Mouse (Mus musculus): ENCODE results near the gene Hoxd12. TPM values are rescaled to one million over a fixed set of nuclear protein-coding genes. Genes with fewer than 3 reads are reported as not detected.

Hoxd12 gene
- polyA plus RNA-seq, 1 experiment from 2014 or later, result not detected

GRCm38 (mm10) chr2:74694066-74694465 is 19.3 kb downstream of the Hoxd12 start:
- WGBS, result 2% methylated on average over 16 of the region's 16 CpGs
- Histone ChIP-seq H3K36me3 (ENCODE audit: control insufficient read depth, insufficient read depth, low read length) (no peaks in the 10 kb centered on the region), H3K4me2 (replicated peaks; ENCODE audit: low read depth, low read length) (no peak overlapping the region), H3K4me3 (ENCODE audit: low read depth, low read length) (no peak overlapping the region), H3K4me1 (ENCODE audit: control insufficient read depth, insufficient read depth, low read length) (no peaks in the 10 kb centered on the region), H3K9ac (replicated peaks; ENCODE audit: low read depth, low read length) (no peak overlapping the region), H3K27me3 (ENCODE audit: control insufficient read depth, insufficient read depth, low read length) (peaks cover 72% of the 10 kb centered on the region), H3K27ac (ENCODE audit: low read length) (no peak overlapping the region), H3K9me3 (ENCODE audit: control insufficient read depth, low read depth, low read length) (no peaks in the 10 kb centered on the region)
- ATAC-seq (ENCODE audit: insufficient number of reproducible peaks, insufficient read depth, low FRiP score, low read depth), result no peak

GRCm38 (mm10) chr2:74695383-74695782 is 20.6 kb downstream of the Hoxd12 start:
- no peak overlapping the region for H3K4me3 ChIP-seq (ENCODE audit: low read depth, low read length)
- ATAC-seq (ENCODE audit: insufficient number of reproducible peaks, insufficient read depth, low FRiP score, low read depth), result no peak
- no peak overlapping the region for H3K4me2 ChIP-seq (replicated peaks; ENCODE audit: low read depth, low read length)
- no peaks in the 10 kb centered on the region for H3K36me3 ChIP-seq (ENCODE audit: control insufficient read depth, insufficient read depth, low read length)
- H3K27ac ChIP-seq (ENCODE audit: low read length), result no peak overlapping the region
- no peaks in the 10 kb centered on the region for H3K4me1 ChIP-seq (ENCODE audit: control insufficient read depth, insufficient read depth, low read length)
- 6% methylated on average over 1 of the region's 1 CpGs for WGBS
- H3K9me3 ChIP-seq (ENCODE audit: control insufficient read depth, low read depth, low read length), result no peaks in the 10 kb centered on the region
- no peak overlapping the region for H3K9ac ChIP-seq (replicated peaks; ENCODE audit: low read depth, low read length)
- peaks cover 71% of the 10 kb centered on the region for H3K27me3 ChIP-seq (ENCODE audit: control insufficient read depth, insufficient read depth, low read length)

GRCm38 (mm10) chr2:74695813-74696430 is 21.1 kb downstream of the Hoxd12 start:
- Histone ChIP-seq H3K4me3 (ENCODE audit: low read depth, low read length) (no peak overlapping the region), H3K27me3 (ENCODE audit: control insufficient read depth, insufficient read depth, low read length) (peaks cover 76% of the 10 kb centered on the region), H3K27ac (ENCODE audit: low read length) (no peak overlapping the region), H3K36me3 (ENCODE audit: control insufficient read depth, insufficient read depth, low read length) (no peaks in the 10 kb centered on the region), H3K4me1 (ENCODE audit: control insufficient read depth, insufficient read depth, low read length) (no peaks in the 10 kb centered on the region), H3K9ac (replicated peaks; ENCODE audit: low read depth, low read length) (no peak overlapping the region), H3K4me2 (replicated peaks; ENCODE audit: low read depth, low read length) (no peak overlapping the region), H3K9me3 (ENCODE audit: control insufficient read depth, low read depth, low read length) (no peaks in the 10 kb centered on the region)
- ATAC-seq (ENCODE audit: insufficient number of reproducible peaks, insufficient read depth, low FRiP score, low read depth), result no peak
- 2% methylated on average over 7 of the region's 7 CpGs for WGBS

- H3K27me3 ChIP-seq (ENCODE audit: control insufficient read depth, insufficient read depth, low read length), result peaks cover 73% of the 10 kb centered on the region
- no peak for ATAC-seq (ENCODE audit: insufficient number of reproducible peaks, insufficient read depth, low FRiP score, low read depth)
- H3K4me2 ChIP-seq (replicated peaks; ENCODE audit: low read depth, low read length), result no peak overlapping the region
- H3K9ac ChIP-seq (replicated peaks; ENCODE audit: low read depth, low read length), result no peak overlapping the region
- H3K36me3 ChIP-seq (ENCODE audit: control insufficient read depth, insufficient read depth, low read length), result no peaks in the 10 kb centered on the region
- WGBS, result 4% methylated on average over 34 of the region's 34 CpGs
- H3K27ac ChIP-seq (ENCODE audit: low read length), result no peak overlapping the region
- H3K4me1 ChIP-seq (ENCODE audit: control insufficient read depth, insufficient read depth, low read length), result no peaks in the 10 kb centered on the region
- H3K4me3 ChIP-seq (ENCODE audit: low read depth, low read length), result no peak overlapping the region
- H3K9me3 ChIP-seq (ENCODE audit: control insufficient read depth, low read depth, low read length), result no peaks in the 10 kb centered on the region
Measured at GRCm38 (mm10) chr2:74696442-74697335, 21.9 kb downstream of the Hoxd12 start.

GRCm38 (mm10) chr2:74697567-74698121 is 22.8 kb downstream of the Hoxd12 start, which contains the start of gene Hoxd9:
Gene Hoxd9, plus strand, starts transcription at chr2:74697727.
- Histone ChIP-seq H3K27me3 (ENCODE audit: control insufficient read depth, insufficient read depth, low read length) (peaks cover 64% of the 10 kb centered on the region), H3K4me3 (ENCODE audit: low read depth, low read length) (peak within 1 kb of the TSS; percentile 19), H3K4me2 (replicated peaks; ENCODE audit: low read depth, low read length) (peak within 1 kb of the TSS; percentile 28), H3K9ac (replicated peaks; ENCODE audit: low read depth, low read length) (no peak within 1 kb of the TSS), H3K9me3 (ENCODE audit: control insufficient read depth, low read depth, low read length) (no peaks in the 10 kb centered on the region), H3K36me3 (ENCODE audit: control insufficient read depth, insufficient read depth, low read length) (no peaks in the 10 kb centered on the region), H3K4me1 (ENCODE audit: control insufficient read depth, insufficient read depth, low read length) (no peaks in the 10 kb centered on the region), H3K27ac (ENCODE audit: low read length) (no peak within 1 kb of the TSS)
- WGBS, result 1% methylated on average over 43 of the region's 43 CpGs
- ATAC-seq (ENCODE audit: insufficient number of reproducible peaks, insufficient read depth, low FRiP score, low read depth), result no peak

GRCm38 (mm10) chr2:74698201-74699052 is 23.6 kb downstream of the Hoxd12 start:
- Histone ChIP-seq H3K4me2 (replicated peaks; ENCODE audit: low read depth, low read length) (peak overlapping the region; percentile 28), H3K9ac (replicated peaks; ENCODE audit: low read depth, low read length) (no peak overlapping the region), H3K9me3 (ENCODE audit: control insufficient read depth, low read depth, low read length) (no peaks in the 10 kb centered on the region), H3K4me3 (ENCODE audit: low read depth, low read length) (peak overlapping the region; percentile 19), H3K36me3 (ENCODE audit: control insufficient read depth, insufficient read depth, low read length) (no peaks in the 10 kb centered on the region), H3K27me3 (ENCODE audit: control insufficient read depth, insufficient read depth, low read length) (peaks cover 67% of the 10 kb centered on the region), H3K27ac (ENCODE audit: low read length) (no peak overlapping the region), H3K4me1 (ENCODE audit: control insufficient read depth, insufficient read depth, low read length) (no peaks in the 10 kb centered on the region)
- ATAC-seq (ENCODE audit: insufficient number of reproducible peaks, insufficient read depth, low FRiP score, low read depth), result no peak; the same call in 1 of the 2 replicates
- WGBS, result under 1% methylated on average over 66 of the region's 86 CpGs

- ATAC-seq (ENCODE audit: insufficient number of reproducible peaks, insufficient read depth, low FRiP score, low read depth), result no peak
- Histone ChIP-seq H3K9ac (replicated peaks; ENCODE audit: low read depth, low read length) (no peak overlapping the region), H3K4me1 (ENCODE audit: control insufficient read depth, insufficient read depth, low read length) (no peaks in the 10 kb centered on the region), H3K27ac (ENCODE audit: low read length) (no peak overlapping the region), H3K4me2 (replicated peaks; ENCODE audit: low read depth, low read length) (no peak overlapping the region), H3K27me3 (ENCODE audit: control insufficient read depth, insufficient read depth, low read length) (peaks cover 68% of the 10 kb centered on the region), H3K36me3 (ENCODE audit: control insufficient read depth, insufficient read depth, low read length) (no peaks in the 10 kb centered on the region), H3K4me3 (ENCODE audit: low read depth, low read length) (no peak overlapping the region), H3K9me3 (ENCODE audit: control insufficient read depth, low read depth, low read length) (no peaks in the 10 kb centered on the region)
- under 1% methylated on average over 17 of the region's 17 CpGs for WGBS
Measured at GRCm38 (mm10) chr2:74699053-74699430, 24.2 kb downstream of the Hoxd12 start.
